Mouse (Mus musculus): ENCODE data around the gene Ccdc138.

- no peak for TF ChIP-seq ZC3H11A (IDR thresholded peaks at IDR 0.05; ENCODE audit: borderline replicate concordance, low read depth, low read length)
- no peak for TF ChIP-seq CHD2 (IDR thresholded peaks at IDR 0.05; ENCODE audit: low read depth, low read length)
These were observed 42.9 kb downstream of the Ccdc138 start for GRCm38 (mm10) chr10:58540613-58541012.
